Mouse (Mus musculus) hindbrain, postnatal 0 days (tissue): ENCODE measurements around the gene Pla2r1. TPM values are rescaled to one million over a fixed set of nuclear protein-coding genes. Genes with fewer than 3 reads are reported as not detected.

Experiments
- ATAC-seq: fragments of 200-750 bp; cut with Nextera tagmentation; 2 replicates; pipeline ENCODE4 v1.8.0; 2017; ENCODE audit warnings: mild to moderate bottlenecking, moderate TSS enrichment, moderate library complexity
- DNase-seq: peaks from one replicate; pipeline ENCODE4 v3.0.0-alpha.2; 2015; ENCODE audit warnings: low spot score
- H3K27ac ChIP-seq: fragments of 300-500 bp; sonication (generic); 2 replicates; pipeline ENCODE4 v1.5.1; 2014; ENCODE audit warnings: mild to moderate bottlenecking
- H3K27me3 ChIP-seq: fragments of 300-500 bp; sonication (generic); 2 replicates; pipeline ENCODE4 v1.6.1; 2014; ENCODE audit warnings: low read length, mixed read lengths; ENCODE audit not compliant: insufficient read depth
- H3K36me3 ChIP-seq: fragments of 300-500 bp; sonication (generic); 2 replicates; pipeline ENCODE4 v1.6.1; 2014; ENCODE audit warnings: low read length, mixed read lengths; ENCODE audit not compliant: insufficient read depth
- H3K4me1 ChIP-seq: fragments of 300-500 bp; sonication (generic); 2 replicates; pipeline ENCODE4 v1.6.1; 2014; ENCODE audit warnings: antibody characterized with exemption, low read length, mixed read lengths; ENCODE audit not compliant: insufficient read depth
- H3K4me2 ChIP-seq: fragments of 300-500 bp; sonication (generic); 2 replicates; pipeline ENCODE4 v1.6.1; 2014; ENCODE audit warnings: low read depth, mild to moderate bottlenecking, low read length, moderate library complexity, mixed read lengths
- H3K4me3 ChIP-seq: fragments of 300-500 bp; sonication (generic); 2 replicates; pipeline ENCODE4 v1.5.1; 2014; ENCODE audit warnings: low read length
- H3K9ac ChIP-seq: fragments of 300-500 bp; sonication (generic); replicated peaks from 2 replicates; pipeline ENCODE4 v1.6.1; 2014; ENCODE audit warnings: mild to moderate bottlenecking, low read length, moderate library complexity, mixed read lengths
- H3K9me3 ChIP-seq: fragments of 300-500 bp; sonication (generic); 2 replicates; pipeline ENCODE4 v1.6.1; 2016; ENCODE audit warnings: low read length, mixed read lengths
- CTCF ChIP-seq: IDR thresholded peaks from 2 replicates; pipeline ENCODE4 v1.5.1; 2016; ENCODE audit warnings: antibody characterized with exemption, control low read depth, low read depth
- WGBS: fragments of 180-500 bp; shearing (Covaris S2); extraction: QIAGEN DNeasy Blood & Tissue Kit; methylation state at CpG from one replicate; pipeline ENCODE4 v1.1.7; 2014; 5-methylcytosine and 5-hydroxymethylcytosine counted together
- polyA plus RNA-seq: library from polyadenylated mRNA; unstranded; fragments of >200 nt; fragmentation: Nextera tagmentation; extraction: Ambion mirVana; gene quantifications from 2 replicates; pipeline ENCODE4 v1.2.1, GENCODE M21; 2015
- total RNA-seq: library from RNA; depleted of rRNA; stranded (reverse); fragments of >200 nt; gene quantifications from 2 replicates; pipeline ENCODE4 v1.2.3, GENCODE M21; 2014

The Pla2r1 gene
- total and polyA plus RNA-seq, 2 experiments from 2014 or later: under 0.01 to 0.25 TPM

GRCm38 (mm10) chr2:60392286-60392685, 160.8 kb downstream of the Pla2r1 start:
- DNase-seq: no peak
- H3K4me3 ChIP-seq: no peak overlapping the region
- WGBS: 82% methylated on average over 4 of the region's 4 CpGs
- no peak for ATAC-seq
- H3K9ac ChIP-seq: no peak overlapping the region
- H3K27me3 ChIP-seq: no peaks in the 10 kb centered on the region
- H3K36me3 ChIP-seq: no peaks in the 10 kb centered on the region
- H3K9me3 ChIP-seq: no peaks in the 10 kb centered on the region
- H3K4me2 ChIP-seq: no peak overlapping the region
- TF ChIP-seq CTCF: no peak
- no peaks in the 10 kb centered on the region for H3K4me1 ChIP-seq
- no peak overlapping the region for H3K27ac ChIP-seq

DNA sequence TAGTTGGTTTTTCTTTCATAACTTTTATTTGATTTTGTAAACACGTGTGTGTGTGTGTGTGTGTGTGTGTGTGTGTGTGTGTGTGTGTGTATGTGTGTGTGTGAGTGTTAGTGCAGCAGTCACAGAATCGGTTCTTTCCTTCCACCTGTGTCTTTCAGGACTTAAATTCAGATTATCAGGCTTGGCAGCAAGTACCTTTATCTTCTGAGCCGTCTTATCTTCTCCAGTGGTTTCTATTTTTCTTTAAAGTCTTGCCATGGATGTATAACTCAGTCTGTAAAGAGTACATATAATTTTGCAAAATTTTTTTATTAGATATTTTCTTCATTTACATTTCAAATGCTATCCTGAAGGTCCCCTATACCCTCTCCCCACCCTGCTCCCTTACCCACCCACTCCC, 165.7 kb downstream of the Pla2r1 start:
- no peak overlapping the region for H3K4me3 ChIP-seq
- no peak overlapping the region for H3K9ac ChIP-seq
- WGBS: 81% methylated on average over 3 of the region's 3 CpGs

DNA sequence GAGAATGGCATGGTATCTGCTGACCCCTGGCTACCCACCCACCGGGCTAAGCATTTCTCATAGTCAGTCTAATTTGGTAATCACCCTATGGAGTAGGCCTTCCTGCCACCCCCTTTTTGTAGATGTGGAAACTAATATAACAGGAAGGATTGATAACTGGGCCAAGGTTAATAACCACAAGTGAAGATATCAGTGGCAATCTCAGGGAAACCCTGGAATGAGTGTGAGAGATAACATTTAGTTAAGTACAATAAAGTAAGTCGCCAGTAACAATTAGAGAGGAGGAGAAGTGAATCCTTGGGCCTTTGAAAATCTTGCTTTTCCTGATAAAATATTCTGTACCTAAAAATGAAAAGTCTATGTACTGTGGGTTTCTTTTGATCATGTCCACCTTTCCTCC, 166.3 kb downstream of the Pla2r1 start:
- WGBS: 92% methylated on average over 2 of the region's 2 CpGs
- H3K4me2 ChIP-seq: no peak overlapping the region
- TF ChIP-seq CTCF: no peak
- no peaks in the 10 kb centered on the region for H3K9me3 ChIP-seq
- no peak for ATAC-seq
- no peaks in the 10 kb centered on the region for H3K4me1 ChIP-seq
- H3K27ac ChIP-seq: no peak overlapping the region
- H3K9ac ChIP-seq: no peak overlapping the region
- H3K27me3 ChIP-seq: no peaks in the 10 kb centered on the region
- H3K4me3 ChIP-seq: no peak overlapping the region
- H3K36me3 ChIP-seq: no peaks in the 10 kb centered on the region
- DNase-seq: no peak

More for the DNA sequence above, 165.7 kb downstream of the Pla2r1 start:
- ATAC-seq (no peak), DNase-seq (no peak)
- H3K4me1 ChIP-seq: no peaks in the 10 kb centered on the region
- no peak overlapping the region for H3K4me2 ChIP-seq
- no peak for TF ChIP-seq CTCF
- H3K9me3 ChIP-seq: no peaks in the 10 kb centered on the region
- H3K27me3 ChIP-seq: no peaks in the 10 kb centered on the region
- H3K27ac ChIP-seq: no peak overlapping the region
- H3K36me3 ChIP-seq: no peaks in the 10 kb centered on the region

DNA sequence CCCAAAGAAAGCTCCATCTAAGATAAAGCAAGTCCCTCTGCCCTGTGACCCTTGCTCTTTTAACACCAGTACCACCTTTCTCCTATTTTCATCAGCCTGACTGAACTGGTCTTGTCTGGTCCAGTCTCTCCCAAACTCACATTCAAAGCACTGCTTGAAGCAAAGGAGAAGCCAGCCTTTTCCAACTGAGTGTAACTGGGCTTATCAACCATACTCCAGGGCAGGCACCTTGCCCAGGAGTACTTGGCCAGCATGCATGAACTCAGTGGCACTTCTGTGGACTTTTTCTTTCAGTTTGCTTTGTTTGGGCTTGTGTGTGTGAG, 168.4 kb downstream of the Pla2r1 start:
- no peaks in the 10 kb centered on the region for H3K36me3 ChIP-seq
- TF ChIP-seq CTCF: no peak
- DNase-seq (no peak), ATAC-seq (no peak)
- no peak overlapping the region for H3K4me2 ChIP-seq
- no peaks in the 10 kb centered on the region for H3K27me3 ChIP-seq
- no peak overlapping the region for H3K9ac ChIP-seq
- H3K9me3 ChIP-seq: no peaks in the 10 kb centered on the region
- H3K4me3 ChIP-seq: no peak overlapping the region
- no peaks in the 10 kb centered on the region for H3K4me1 ChIP-seq
- no peak overlapping the region for H3K27ac ChIP-seq

- TF ChIP-seq CTCF: no peak
- Histone ChIP-seq H3K27ac (no peak overlapping the region), H3K4me3 (no peak overlapping the region), H3K36me3 (no peaks in the 10 kb centered on the region), H3K9ac (no peak overlapping the region), H3K4me1 (no peaks in the 10 kb centered on the region), H3K9me3 (no peaks in the 10 kb centered on the region), H3K27me3 (no peaks in the 10 kb centered on the region), H3K4me2 (no peak overlapping the region)
- ATAC-seq: no peak
- 38% methylated on average over 5 of the region's 7 CpGs for WGBS
- no peak for DNase-seq
Observed at GRCm38 (mm10) chr2:60384083-60384762, 168.9 kb downstream of the Pla2r1 start.

GRCm38 (mm10) chr2:60382858-60383669, 170.0 kb downstream of the Pla2r1 start, which contains the start of gene Ly75:
TSS of gene Ly75 (minus strand) at chr2:60383303.
- peak within 1 kb of the TSS; percentile 53 for H3K4me3 ChIP-seq
- DNase-seq (peak; percentile 68), ATAC-seq (peak; percentile 96)
- H3K9me3 ChIP-seq: no peaks in the 10 kb centered on the region
- no peak within 1 kb of the TSS for H3K27ac ChIP-seq
- H3K4me1 ChIP-seq: no peaks in the 10 kb centered on the region
- H3K9ac ChIP-seq: peak within 1 kb of the TSS; percentile 54
- H3K27me3 ChIP-seq: no peaks in the 10 kb centered on the region
- H3K4me2 ChIP-seq: peak within 1 kb of the TSS; percentile 83
- WGBS: 2% methylated on average over 46 of the region's 46 CpGs
- TF ChIP-seq CTCF: no peak
- H3K36me3 ChIP-seq: no peaks in the 10 kb centered on the region

DNA sequence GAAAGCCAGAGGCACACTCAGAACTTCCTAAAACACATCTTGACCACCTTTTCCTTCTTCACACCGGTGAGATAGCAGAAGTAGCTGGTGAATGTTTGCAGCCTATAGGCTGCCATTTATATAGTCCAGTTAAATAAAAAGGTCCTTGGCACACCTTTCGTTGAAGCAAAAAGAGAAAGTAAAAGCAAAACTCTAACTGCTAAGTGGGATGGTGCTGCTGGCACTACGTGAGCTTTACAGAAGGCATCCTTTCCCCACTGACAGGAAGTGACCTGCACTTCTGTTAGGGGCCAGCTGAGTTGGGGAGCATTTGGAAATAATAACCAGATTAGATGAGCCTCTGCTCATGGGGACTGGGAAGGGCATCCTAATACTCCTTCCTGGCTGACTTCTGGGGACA, 170.8 kb downstream of the Pla2r1 start:
- Histone ChIP-seq H3K27ac (no peak overlapping the region), H3K9me3 (no peaks in the 10 kb centered on the region), H3K4me2 (peak overlapping the region; percentile 83), H3K36me3 (no peaks in the 10 kb centered on the region), H3K4me3 (no peak overlapping the region; the same call in 1 of the 2 replicates), H3K4me1 (no peaks in the 10 kb centered on the region), H3K9ac (no peak overlapping the region), H3K27me3 (no peaks in the 10 kb centered on the region)
- no peak for DNase-seq
- WGBS: 85% methylated on average over 3 of the region's 3 CpGs
- no peak for ATAC-seq
- TF ChIP-seq CTCF: no peak
